Mouse (Mus musculus) myocyte (in vitro differentiated cells): Measurements from ENCODE around the gene Reep6. TPM values are rescaled to one million over a fixed set of nuclear protein-coding genes. Genes with fewer than 3 reads are reported as not detected.

Source experiments
- H3K27me3 ChIP-seq: one replicate; pipeline ENCODE4 v1.6.1; 2011; ENCODE audit not compliant: control insufficient read depth, insufficient read depth, insufficient read length
- H3K36me3 ChIP-seq: one replicate; pipeline ENCODE4 v1.6.1; 2011; ENCODE audit not compliant: control insufficient read depth, insufficient read depth
- H3K4me2 ChIP-seq: one replicate; pipeline ENCODE4 v1.6.1; 2011; ENCODE audit warnings: low read depth, control low read depth
- H3K4me3 ChIP-seq: one replicate; pipeline ENCODE4 v1.5.1; 2011; ENCODE audit warnings: mild to moderate bottlenecking, control low read depth, moderate library complexity
- H3K79me2 ChIP-seq: one replicate; pipeline ENCODE4 v1.6.1; 2011; ENCODE audit not compliant: control insufficient read depth, insufficient read depth
- H3ac ChIP-seq: one replicate; pipeline ENCODE4 v1.6.1; 2011; ENCODE audit not compliant: control insufficient read depth, insufficient read length
- CEBPB ChIP-seq: IDR thresholded peaks from 2 replicates; pipeline ENCODE4 v1.6.1; 2011; ENCODE audit warnings: mild to moderate bottlenecking, moderate library complexity; ENCODE audit not compliant: poor library complexity, insufficient read depth, severe bottlenecking
- E2F4 ChIP-seq: IDR thresholded peaks from one replicate; pipeline ENCODE4 v1.6.1; 2011; ENCODE audit warnings: mild to moderate bottlenecking, control low read depth, moderate library complexity; ENCODE audit not compliant: insufficient read depth
- MAX ChIP-seq: IDR thresholded peaks from one replicate; pipeline ENCODE4 v1.6.1; 2011; ENCODE audit warnings: low read depth, mild to moderate bottlenecking, control low read depth
- MYOD1 ChIP-seq, 3 experiments: IDR thresholded peaks; one replicate each; pipeline ENCODE4 v1.6.1; 2011; ENCODE audit warnings: control low read depth in 2 of 3, low read depth in 2 of 3, mild to moderate bottlenecking in 2 of 3, moderate library complexity in 1 of 3; ENCODE audit not compliant: insufficient read length in 2 of 3, control insufficient read depth in 1 of 3
- MYOG ChIP-seq, 3 experiments: IDR thresholded peaks; one replicate each; pipeline ENCODE4 v1.6.1; 2011; ENCODE audit warnings: control low read depth in 2 of 3, low read depth in 2 of 3, mild to moderate bottlenecking in 2 of 3; ENCODE audit not compliant: insufficient read length in 2 of 3, control insufficient read depth in 1 of 3, insufficient read depth in 1 of 3
- POLR2A ChIP-seq: IDR thresholded peaks from one replicate; pipeline ENCODE4 v1.6.1; 2011; ENCODE audit warnings: low read depth, mild to moderate bottlenecking, control low read depth, moderate library complexity; ENCODE audit not compliant: insufficient read length
- POLR2AphosphoS2 ChIP-seq: IDR thresholded peaks from one replicate; pipeline ENCODE4 v1.6.1; 2011; ENCODE audit warnings: low read depth, control low read depth; ENCODE audit not compliant: insufficient read length
- REST ChIP-seq: IDR thresholded peaks from one replicate; pipeline ENCODE4 v1.6.1; 2011; ENCODE audit warnings: mild to moderate bottlenecking, control low read depth, moderate library complexity; ENCODE audit not compliant: insufficient read depth, insufficient read length
- SRF ChIP-seq: IDR thresholded peaks from one replicate; pipeline ENCODE4 v1.6.1; 2011; ENCODE audit warnings: low read depth; ENCODE audit not compliant: control insufficient read depth, insufficient read length
- TCF12 ChIP-seq: IDR thresholded peaks from one replicate; pipeline ENCODE4 v1.6.1; 2011; ENCODE audit warnings: mild to moderate bottlenecking, control low read depth; ENCODE audit not compliant: poor library complexity, insufficient read depth, severe bottlenecking
- TCF3 ChIP-seq: IDR thresholded peaks from one replicate; pipeline ENCODE4 v1.6.1; 2011; ENCODE audit warnings: low read depth, control low read depth; ENCODE audit not compliant: insufficient read length
- USF1 ChIP-seq: IDR thresholded peaks from one replicate; pipeline ENCODE4 v1.6.1; 2011; ENCODE audit warnings: low read depth, mild to moderate bottlenecking, control low read depth, moderate library complexity
- polyA plus RNA-seq: library from polyadenylated mRNA; unstranded; fragments of >200 nt; fragmentation: generic; extraction: Trizol; gene quantifications from one replicate; pipeline ENCODE4 v1.2.1, GENCODE M21; 2012; ENCODE audit warnings: missing spikeins

The Reep6 gene
- polyA plus RNA-seq, 1 experiment, result 25.7 TPM

DNA sequence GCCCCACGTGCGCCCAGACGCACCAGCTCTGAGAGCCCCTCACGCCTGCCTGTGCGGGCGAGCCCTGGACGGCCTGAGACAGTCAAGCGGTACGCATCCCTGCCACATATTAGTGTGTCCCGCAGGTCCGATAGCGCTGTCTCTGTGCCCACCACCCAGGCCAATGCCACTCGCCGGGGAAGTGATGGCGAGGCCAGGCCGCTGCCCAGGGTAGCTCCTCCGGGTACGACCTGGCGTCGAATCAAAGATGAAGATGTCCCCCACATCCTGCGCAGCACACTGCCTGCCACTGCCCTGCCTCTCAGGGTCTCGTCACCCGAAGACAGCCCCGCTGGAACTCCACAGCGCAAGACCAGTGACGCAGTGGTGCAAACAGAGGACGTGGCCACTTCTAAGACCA is 14.4 kb upstream of the Reep6 start:
- peaks cover 28% of the 10 kb centered on the region for H3K27me3 ChIP-seq
- H3K4me2 ChIP-seq, result no peak overlapping the region
- H3K4me3 ChIP-seq, result no peak overlapping the region
- H3K36me3 ChIP-seq, result no peaks in the 10 kb centered on the region
- H3ac ChIP-seq, result no peak overlapping the region
- peaks cover 10% of the 10 kb centered on the region for H3K79me2 ChIP-seq
- TF ChIP-seq POLR2A, result no peak
- TF ChIP-seq SRF, result no peak
- TF ChIP-seq MYOD1 (IDR thresholded peaks at IDR 0.05; ENCODE audit: control insufficient read depth in 1 of 3, insufficient read length in 2 of 3, low read depth in 2 of 3), result no peak
- TF ChIP-seq TCF3, result no peak
- TF ChIP-seq REST, result no peak
- no peak for TF ChIP-seq POLR2AphosphoS2
- no peak for TF ChIP-seq MAX
- no peak for TF ChIP-seq E2F4
- TF ChIP-seq MYOG (IDR thresholded peaks at IDR 0.05; ENCODE audit: control insufficient read depth in 1 of 3, insufficient read depth in 1 of 3, insufficient read length in 2 of 3, low read depth in 2 of 3), result no peak
- no peak for TF ChIP-seq USF1
- TF ChIP-seq TCF12, result no peak
- TF ChIP-seq CEBPB, result no peak

DNA sequence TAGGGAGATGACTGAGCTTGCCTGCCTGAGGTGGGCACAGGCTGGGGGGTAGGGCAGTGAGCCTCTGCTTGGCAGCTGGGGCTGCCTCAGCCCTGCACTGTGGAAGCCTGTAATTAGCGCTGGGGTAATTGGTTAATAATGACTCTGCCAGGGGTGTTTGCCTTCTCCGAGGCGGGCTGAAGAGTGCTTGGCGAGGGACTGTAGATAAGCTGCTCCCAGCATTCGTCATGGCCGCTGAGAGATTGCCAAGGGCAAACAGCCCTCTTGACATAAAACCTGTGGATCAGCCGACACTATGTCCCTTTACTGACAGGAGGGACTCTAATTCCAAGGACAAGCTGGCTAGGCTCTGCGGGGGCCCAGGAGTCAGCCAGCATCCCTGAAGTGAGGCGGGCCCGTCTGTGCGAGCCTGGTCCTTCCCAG is 13.4 kb upstream of the Reep6 start:
- H3K27me3 ChIP-seq, result peaks cover 18% of the 10 kb centered on the region
- no peak overlapping the region for H3ac ChIP-seq
- no peak overlapping the region for H3K4me3 ChIP-seq
- no peaks in the 10 kb centered on the region for H3K36me3 ChIP-seq
- no peak overlapping the region for H3K4me2 ChIP-seq
- H3K79me2 ChIP-seq, result peaks cover 10% of the 10 kb centered on the region
- TF ChIP-seq POLR2AphosphoS2, result no peak
- no peak for TF ChIP-seq SRF
- peak; percentile 25 for TF ChIP-seq POLR2A
- TF ChIP-seq REST, result no peak
- no peak for TF ChIP-seq MYOG (IDR thresholded peaks at IDR 0.05; ENCODE audit: control insufficient read depth in 1 of 3, insufficient read depth in 1 of 3, insufficient read length in 2 of 3, low read depth in 2 of 3)

DNA sequence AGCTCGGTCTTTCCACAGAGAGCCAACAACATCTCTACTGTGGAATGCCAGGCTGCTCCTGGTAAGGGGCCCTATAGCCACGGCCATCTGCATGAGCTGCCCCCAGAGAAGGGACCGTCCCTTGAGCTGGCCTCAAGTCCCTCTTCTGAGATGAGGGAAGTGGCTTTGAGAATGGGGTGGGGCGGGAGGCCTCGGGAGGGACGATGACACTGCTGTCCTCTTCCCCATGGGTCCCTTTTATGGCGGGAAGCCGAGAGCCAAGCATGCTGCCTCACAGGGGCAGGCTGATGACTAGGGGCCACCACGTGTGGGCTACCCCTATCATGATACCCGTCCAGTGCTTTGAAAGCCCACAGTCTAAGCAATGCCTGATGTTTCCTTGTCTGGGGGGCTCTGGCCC is 12.7 kb upstream of the Reep6 start:
- Histone ChIP-seq H3K27me3 (peaks cover 11% of the 10 kb centered on the region), H3K36me3 (no peaks in the 10 kb centered on the region), H3ac (no peak overlapping the region), H3K79me2 (peaks cover 10% of the 10 kb centered on the region), H3K4me2 (no peak overlapping the region), H3K4me3 (no peak overlapping the region)
- TF ChIP-seq TCF12 (no peak), TCF3 (no peak), USF1 (no peak)

DNA sequence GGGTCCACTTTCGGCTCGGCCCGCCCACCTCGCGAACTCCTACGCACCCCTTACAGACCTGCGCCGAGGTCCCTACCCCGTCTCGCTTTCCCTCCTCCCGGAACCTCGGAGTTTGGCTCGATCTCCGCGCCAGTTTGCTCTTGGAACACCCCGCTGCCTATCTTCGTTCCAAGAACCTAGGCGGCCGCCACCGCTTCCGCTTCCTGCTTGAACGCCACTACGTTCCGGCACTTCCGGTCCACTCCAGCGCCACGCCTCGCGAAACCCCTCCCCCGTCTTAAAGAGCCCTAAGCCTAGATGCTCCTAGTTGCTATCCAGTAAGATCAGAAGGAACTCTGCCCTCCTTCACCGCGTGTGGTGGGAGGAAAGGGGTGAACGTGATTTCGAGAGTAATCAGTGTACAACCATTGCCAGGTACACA is 9.4 kb upstream of the Reep6 start, which contains the start of gene 2310011J03Rik:
Gene 2310011J03Rik, minus strand, starts transcription at position 198 of the 421 bp plus-strand sequence.
- Histone ChIP-seq H3K36me3 (no peaks in the 10 kb centered on the region), H3K79me2 (peaks cover 10% of the 10 kb centered on the region), H3ac (peak within 1 kb of the TSS; percentile 26), H3K27me3 (no peaks in the 10 kb centered on the region), H3K4me2 (peak within 1 kb of the TSS; percentile 96), H3K4me3 (peak within 1 kb of the TSS; percentile 79)
- TF ChIP-seq MYOD1 (IDR thresholded peaks at IDR 0.05; ENCODE audit: control insufficient read depth in 1 of 3, insufficient read length in 2 of 3, low read depth in 2 of 3) (no peak), POLR2AphosphoS2 (peak; percentile 42), POLR2A (peak; percentile 63)

DNA sequence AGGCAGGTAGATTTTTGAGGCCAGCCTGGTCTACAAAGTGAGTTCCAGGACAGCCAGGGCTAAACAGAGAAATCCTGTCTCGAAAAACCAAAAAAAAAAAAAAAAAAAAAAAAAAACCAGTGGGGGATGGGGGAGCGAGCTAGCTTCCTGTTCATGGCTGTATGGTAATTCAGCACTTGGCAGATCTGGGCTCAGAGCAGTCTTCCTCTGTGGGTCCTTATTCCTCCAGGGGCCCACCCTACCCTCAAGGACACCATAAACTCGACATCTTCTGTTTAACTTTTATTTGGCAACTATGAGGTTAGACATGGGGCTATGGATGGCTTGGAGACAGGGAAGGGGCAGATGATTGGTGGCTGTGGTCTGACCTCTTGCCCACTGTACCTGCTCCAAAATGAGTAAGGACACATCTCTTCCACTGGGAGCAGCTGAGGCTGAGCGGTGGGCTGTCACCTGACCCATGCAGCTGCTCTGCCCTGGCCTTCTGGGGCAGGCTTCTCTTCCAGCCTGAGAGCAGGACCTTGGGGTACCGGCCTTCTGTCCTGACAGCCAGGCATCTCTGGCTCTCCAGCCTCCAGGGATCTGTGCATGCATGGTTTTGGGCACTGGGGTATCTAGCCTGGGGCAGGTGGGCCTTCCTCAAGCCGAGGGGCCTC is 8.6 kb upstream of the Reep6 start:
- H3K36me3 ChIP-seq, result no peaks in the 10 kb centered on the region
- no peaks in the 10 kb centered on the region for H3K27me3 ChIP-seq
- no peak overlapping the region for H3ac ChIP-seq
- peaks cover 10% of the 10 kb centered on the region for H3K79me2 ChIP-seq
- TF ChIP-seq POLR2A, result no peak
- peak; percentile 23 for TF ChIP-seq TCF3
- peak in 2 of 3 experiments; percentile 91 to 96 for TF ChIP-seq MYOD1 (IDR thresholded peaks at IDR 0.05; ENCODE audit: control insufficient read depth in 1 of 3, insufficient read length in 2 of 3, low read depth in 2 of 3)
- no peak for TF ChIP-seq CEBPB
- TF ChIP-seq USF1, result no peak
- no peak for TF ChIP-seq TCF12
- TF ChIP-seq MAX, result no peak
- no peak for TF ChIP-seq E2F4
- no peak for TF ChIP-seq POLR2AphosphoS2
- peak; percentile 57 to 96 (median 92) for TF ChIP-seq MYOG (IDR thresholded peaks at IDR 0.05; ENCODE audit: control insufficient read depth in 1 of 3, insufficient read depth in 1 of 3, insufficient read length in 2 of 3, low read depth in 2 of 3)
- no peak for TF ChIP-seq REST
- TF ChIP-seq SRF, result no peak
- peak overlapping the region; percentile 79 for H3K4me3 ChIP-seq
- peak overlapping the region; percentile 71 for H3K4me2 ChIP-seq
